20 mouse cellular contexts compared by ENCODE assay signal in the genomic region with DNA sequence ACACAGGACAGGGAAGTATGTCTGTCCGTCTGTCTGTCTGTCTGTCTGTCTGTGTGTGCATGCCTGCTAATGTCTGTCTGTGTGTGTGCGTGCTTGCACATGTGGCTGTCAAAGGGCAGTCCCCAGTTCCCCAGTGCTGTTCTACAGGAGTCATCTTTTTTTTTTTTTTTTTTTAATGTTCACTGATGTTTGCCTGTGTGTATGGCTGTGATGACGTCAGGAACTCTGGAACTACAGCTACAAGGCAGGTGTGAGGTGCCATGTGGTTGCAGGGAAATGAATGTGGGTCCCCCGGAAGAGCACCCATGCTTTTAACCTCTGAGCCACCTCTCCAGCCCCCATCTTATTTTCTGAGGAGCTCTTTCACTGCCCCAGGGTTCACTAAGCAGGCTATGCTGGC. TPM values are rescaled to one million over a fixed set of nuclear protein-coding genes. Genes with fewer than 3 reads are reported as not detected.
DNase-seq lines count a peak whose midpoint lies in the region; ATAC-seq and TF ChIP-seq lines count a peak whose summit lies in the region.
"Had no signal": no experiment of that assay in that cellular context is flagged by ENCODE, and none has a peak within 500 bp of the region (broad histone marks: within the 10 kb centered on the region; RNA-seq: fewer than 3 reads in every experiment).

No protein-coding gene starts in this region.

- H3K4me2 ChIP-seq in heart, embryonic 16.5 days (ENCODE audit: low read depth, low read length) = no peak overlapping the region
- H3K4me2 ChIP-seq: embryonic facial prominence, embryonic 12.5 days; forebrain, embryonic 15.5 days; heart, embryonic 11.5 days; hindbrain, embryonic 14.5 days had no signal

- no peaks in the 10 kb centered on the region for H3K9me3 ChIP-seq in heart, embryonic 16.5 days (replicated peaks; ENCODE audit: control insufficient read depth, low read length)
- no peaks in the 10 kb centered on the region for H3K9me3 ChIP-seq in MEL (replicated peaks; ENCODE audit: insufficient read depth, low read length)
- H3K9me3 ChIP-seq: embryonic facial prominence, embryonic 12.5 days; forebrain, embryonic 15.5 days; hindbrain, embryonic 10.5 days had no signal

- no peak for DNase-seq in heart, postnatal 4 days
- no peak for DNase-seq in MEL (ENCODE audit: low read depth, low spot score)
- peak; percentile 24 for DNase-seq in splenic B cell, adult 2 months (ENCODE audit: low read depth, low spot score)
- DNase-seq in thymus, postnatal 25 days = peak; percentile 50
- no peak for DNase-seq in ovary, adult 18-20 months (ENCODE audit: low spot score)
- no peak for DNase-seq in gastrocnemius, postnatal 25 days
- DNase-seq: adrenal gland, adult 8-10 months; adrenal gland, postnatal 36 days; cerebellum, adult 8-10 months; cerebellum, postnatal 14 days; heart, adult 18-20 months; heart, postnatal 14 days had no signal

- no peak for TF ChIP-seq CTCF in MEL (IDR thresholded peaks at IDR 0.05 in 2 of 3, conservative IDR thresholded peaks at IDR 0.05 in 1 of 3; ENCODE audit: control insufficient read depth in 1 of 3, insufficient read depth in 1 of 3, low read depth in 2 of 3, low read length in 3 of 3, poor library complexity in 1 of 3, severe bottlenecking in 1 of 3)

- H3K79me2 ChIP-seq in MEL (ENCODE audit: control insufficient read depth, insufficient read depth, low read length, poor library complexity) = no peaks in the 10 kb centered on the region; the same call in 1 of the 2 replicates

- no peak for ATAC-seq in heart, embryonic 16.5 days (replicated peaks; ENCODE audit: extremely low read depth, insufficient read depth, low FRiP score)
- ATAC-seq: forebrain, embryonic 15.5 days; intestine, embryonic 16.5 days; Patski had no signal

- no peaks in the 10 kb centered on the region for H3K27me3 ChIP-seq in heart, embryonic 16.5 days (ENCODE audit: control insufficient read depth, insufficient read depth, low read length)
- H3K27me3 ChIP-seq in MEL (ENCODE audit: control insufficient read depth in 1 of 2, insufficient read depth in 2 of 2, low read length in 2 of 2) = no peaks in the 10 kb centered on the region
- no peaks in the 10 kb centered on the region for H3K27me3 ChIP-seq in splenic B cell, adult 2 months (ENCODE audit: control insufficient read depth, insufficient read depth, low read length, poor library complexity, severe bottlenecking)
- H3K27me3 ChIP-seq: embryonic facial prominence, embryonic 12.5 days; forebrain, embryonic 15.5 days; Patski had no signal

- no peak for TF ChIP-seq EP300 in MEL (IDR thresholded peaks at IDR 0.05; ENCODE audit: low read depth in 1 of 2, low read length in 2 of 2)

- peaks cover 3% of the 10 kb centered on the region for H3K4me1 ChIP-seq in heart, embryonic 16.5 days (ENCODE audit: control insufficient read depth, insufficient read depth, low read length)
- H3K4me1 ChIP-seq in MEL (ENCODE audit: control insufficient read depth in 1 of 2, insufficient read depth in 2 of 2, low read length in 2 of 2) = peaks cover 35 to 47% of the 10 kb centered on the region in 2 experiments
- H3K4me1 ChIP-seq: embryonic facial prominence, embryonic 12.5 days; forebrain, embryonic 15.5 days; hindbrain, embryonic 10.5 days had no signal

- H3K9ac ChIP-seq in heart, embryonic 16.5 days (ENCODE audit: low read length) = no peak overlapping the region
- no peak overlapping the region for H3K9ac ChIP-seq in MEL (ENCODE audit: control insufficient read depth, low read depth, low read length, poor library complexity, severe bottlenecking)
- H3K9ac ChIP-seq: embryonic facial prominence, embryonic 12.5 days; forebrain, embryonic 15.5 days; hindbrain, embryonic 14.5 days had no signal

- TF ChIP-seq RAD21 in MEL (IDR thresholded peaks at IDR 0.05; ENCODE audit: low read depth, low read length) = no peak

- H3K27ac ChIP-seq in heart, embryonic 16.5 days (ENCODE audit: low read length) = 0 out of 2 replicates have a peak overlapping the region, but pooled peaks have one; percentile 2
- peak overlapping the region; percentile 78; the same call in 1 of the 2 replicates for H3K27ac ChIP-seq in MEL (ENCODE audit: control insufficient read depth, low read depth, low read length)
- H3K27ac ChIP-seq: embryonic facial prominence, embryonic 12.5 days; forebrain, embryonic 15.5 days; hindbrain, embryonic 10.5 days; hindbrain, embryonic 14.5 days had no signal

- peaks cover 45% of the 10 kb centered on the region for H3K36me3 ChIP-seq in heart, embryonic 16.5 days (ENCODE audit: control insufficient read depth, insufficient read depth)
- peaks cover 10 to 47% of the 10 kb centered on the region in 2 experiments for H3K36me3 ChIP-seq in MEL (ENCODE audit: control insufficient read depth in 1 of 2, insufficient read depth in 2 of 2, low read length in 2 of 2)
- peaks cover 26% of the 10 kb centered on the region for H3K36me3 ChIP-seq in splenic B cell, adult 2 months (ENCODE audit: control insufficient read depth, insufficient read depth, low read length, poor library complexity, severe bottlenecking)

- no peak overlapping the region for H3K4me3 ChIP-seq in heart, embryonic 16.5 days (ENCODE audit: low read length)
- H3K4me3 ChIP-seq in MEL (ENCODE audit: control insufficient read depth in 1 of 2, insufficient read depth in 1 of 2, low read depth in 2 of 2, low read length in 2 of 2) = no peak overlapping the region
- H3K4me3 ChIP-seq: embryonic facial prominence, embryonic 12.5 days; forebrain, embryonic 15.5 days; hindbrain, embryonic 10.5 days had no signal

- no peak for TF ChIP-seq POLR2A in MEL (IDR thresholded peaks at IDR 0.05; ENCODE audit: control insufficient read depth in 1 of 2, insufficient read depth in 1 of 2, low read depth in 1 of 2, low read length in 2 of 2, poor library complexity in 1 of 2)

- WGBS in heart, embryonic 16.5 days = 84% methylated on average over 4 of the region's 4 CpGs

TF ChIP-seq in MEL, 35 proteins besides CTCF, POLR2A, EP300 and RAD21:
- TF ChIP-seq ZNF384 (IDR thresholded peaks at IDR 0.05; ENCODE audit: low read depth, low read length) = peak; percentile 62; the same call in 1 of the 2 replicates
- no peak for TF ChIP-seq USF2 (IDR thresholded peaks at IDR 0.05; ENCODE audit: borderline replicate concordance in 1 of 2, insufficient read depth in 1 of 2, low read depth in 1 of 2, low read length in 2 of 2)

RNA-seq across cellular contexts. Expression of gene Pik3ip1, which starts 20.3 kb away (rescaled TPM):
- polyA plus RNA-seq in heart, embryonic 16.5 days (2015; fragmentation: Nextera tagmentation; extraction: Ambion mirVana) = 40.9 and 41.1 TPM in 2 replicates
- 10 to 100 TPM; 11.7 to 12.0 TPM for total RNA-seq in heart, postnatal 4 days (2021)
- 0.88 and 1.7 TPM in 2 replicates for total RNA-seq in MEL (2012; rRNA removed)
- polyA plus RNA-seq in MEL (2012; ENCODE audit: insufficient read depth in 1 of 2, insufficient read length in 2 of 2, low read depth in 1 of 2, low replicate concordance in 2 of 2, missing spikeins in 1 of 2) = 1 to 10 TPM in 1 of 2 experiments, not detected in 1; 2.7 TPM
- 10 to 100 TPM; 15.3 to 17.7 TPM for total RNA-seq in gastrocnemius, postnatal 25 days (2021)

RNA-seq across cellular contexts. Expression of gene Patz1, which starts 21.2 kb away (rescaled TPM):
- polyA plus RNA-seq in heart, embryonic 16.5 days (2015; fragmentation: Nextera tagmentation; extraction: Ambion mirVana) = 25.7 and 26.3 TPM in 2 replicates
- total RNA-seq in heart, postnatal 4 days (2021) = 10 to 100 TPM; 38.5 to 41.6 TPM
- 52.0 and 63.1 TPM in 2 replicates for total RNA-seq in MEL (2012; rRNA removed)
- 10 to 100 TPM in 1 of 2 experiments, not detected in 1; 63.5 TPM for polyA plus RNA-seq in MEL (2012; ENCODE audit: insufficient read depth in 1 of 2, insufficient read length in 2 of 2, low read depth in 1 of 2, low replicate concordance in 2 of 2, missing spikeins in 1 of 2)
- 1 to 10 TPM; 9.2 to 9.6 TPM for total RNA-seq in gastrocnemius, postnatal 25 days (2021)

RNA-seq across cellular contexts. Expression of gene Drg1, which starts 43.7 kb away (rescaled TPM):
- polyA plus RNA-seq in heart, embryonic 16.5 days (2015; fragmentation: Nextera tagmentation; extraction: Ambion mirVana) = 166 and 198 TPM in 2 replicates
- 10 to 100 TPM; 77.9 to 84.2 TPM for total RNA-seq in heart, postnatal 4 days (2021)
- total RNA-seq in MEL (2012; rRNA removed) = 204 and 212 TPM in 2 replicates
- 1,000 to 10,000 TPM in 1 of 2 experiments, 100 to 1,000 TPM in 1; 161 to 1,664 TPM for polyA plus RNA-seq in MEL (2012; ENCODE audit: insufficient read depth in 1 of 2, insufficient read length in 2 of 2, low read depth in 1 of 2, low replicate concordance in 2 of 2, missing spikeins in 1 of 2)
- 10 to 100 TPM; 42.8 to 45.0 TPM for total RNA-seq in gastrocnemius, postnatal 25 days (2021)

Comparison
In these comparisons a context has a peak if more than half of its experiments do, and no peak if none do; other contexts are left out.
1. DNase-seq: peak in splenic B cell, adult 2 months (single experiment) and thymus, postnatal 25 days (single experiment); none in heart, postnatal 4 days (single experiment), MEL (single experiment), ovary, adult 18-20 months (single experiment) and gastrocnemius, postnatal 25 days (single experiment).